10 mouse cellular contexts compared by ENCODE assay signal in the genomic region with DNA sequence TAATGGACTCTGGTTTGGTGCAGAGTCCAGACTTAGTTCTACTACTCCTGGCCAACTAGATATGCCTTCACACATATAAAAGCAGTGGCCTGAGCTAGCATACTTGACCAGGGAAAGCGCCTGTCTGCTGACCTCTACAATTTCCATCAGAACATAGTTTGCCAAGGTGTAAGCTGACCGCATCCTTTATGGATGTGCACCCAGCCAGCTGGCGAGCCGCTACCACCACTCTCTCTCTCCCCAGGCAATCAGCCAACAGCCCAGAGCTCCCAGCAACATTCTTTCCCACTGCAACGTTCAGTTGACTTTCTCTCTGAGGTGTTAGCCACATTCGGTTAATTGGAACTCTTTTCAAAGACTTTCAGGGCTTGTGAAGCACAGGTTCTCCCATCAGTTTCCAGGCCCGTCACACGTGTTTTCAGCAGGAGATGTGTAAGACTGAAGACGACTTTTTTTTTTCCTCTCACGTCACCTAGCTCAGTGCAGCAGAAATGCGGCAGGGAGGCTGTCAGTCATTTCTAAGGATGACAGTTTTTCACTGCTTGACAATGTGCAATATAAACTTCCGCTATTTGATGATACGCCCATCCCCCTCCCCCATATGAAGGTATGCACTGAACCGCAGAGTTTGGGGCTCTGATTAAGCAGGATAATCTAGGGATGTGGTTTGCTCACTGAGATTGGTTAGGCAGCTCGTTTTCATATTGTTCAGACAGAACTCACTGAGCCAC.
DNase-seq lines count a peak whose midpoint lies in the region; ATAC-seq and TF ChIP-seq lines count a peak whose summit lies in the region.
"Had no signal": no experiment of that assay in that cellular context is flagged by ENCODE, and none has a peak within 500 bp of the region (broad histone marks: within the 10 kb centered on the region; RNA-seq: fewer than 3 reads in every experiment).

No protein-coding gene starts in this region.

- H3K9me3 ChIP-seq in kidney, embryonic 15.5 days (replicated peaks), result no peaks in the 10 kb centered on the region
- no peaks in the 10 kb centered on the region for H3K9me3 ChIP-seq in heart, postnatal 0 days (replicated peaks; ENCODE audit: control insufficient read depth, low read length)
- H3K9me3 ChIP-seq: limb, embryonic 13.5 days had no signal

- 48% methylated on average over 15 of the region's 15 CpGs for WGBS in kidney, embryonic 15.5 days
- WGBS in heart, postnatal 0 days, result 42% methylated on average over 15 of the region's 15 CpGs

- peaks cover 18% of the 10 kb centered on the region for H3K4me1 ChIP-seq in kidney, embryonic 15.5 days
- H3K4me1 ChIP-seq in heart, postnatal 0 days (ENCODE audit: control insufficient read depth, insufficient read depth), result no peaks in the 10 kb centered on the region

- no peak overlapping the region for H3K27ac ChIP-seq in kidney, embryonic 15.5 days
- H3K27ac ChIP-seq in heart, postnatal 0 days (ENCODE audit: low read depth), result no peak overlapping the region
- H3K27ac ChIP-seq: limb, embryonic 13.5 days had no signal

- in situ Hi-C loops in Patski (cut with MboI; ENCODE audit: low pct_unique_long_range_greater_than_20kb), result no loop called here

- no peak for TF ChIP-seq CTCF in Patski (IDR thresholded peaks at IDR 0.05)
- TF ChIP-seq CTCF in heart, postnatal 0 days (IDR thresholded peaks at IDR 0.05; ENCODE audit: low read depth), result no peak

- no peak for ATAC-seq in kidney, embryonic 15.5 days (replicated peaks; ENCODE audit: low FRiP score)
- ATAC-seq in Patski, result peak; percentile 95
- peak; percentile 41; the same call in 1 of the 2 replicates for ATAC-seq in heart, postnatal 0 days (ENCODE audit: insufficient read depth, low read depth)
- ATAC-seq: intestine, postnatal 0 days had no signal

- peaks cover 24% of the 10 kb centered on the region for H3K27me3 ChIP-seq in kidney, embryonic 15.5 days
- H3K27me3 ChIP-seq in Patski, result no peaks in the 10 kb centered on the region
- 0 out of 2 replicates have a peak, but pooled peaks cover 8% of the 10 kb centered on the region for H3K27me3 ChIP-seq in heart, postnatal 0 days (ENCODE audit: control insufficient read depth, insufficient read depth, low read length)

- no peak overlapping the region for H3K4me2 ChIP-seq in kidney, embryonic 15.5 days
- H3K4me2 ChIP-seq in heart, postnatal 0 days (ENCODE audit: low read depth, low read length), result no peak overlapping the region
- H3K4me2 ChIP-seq: limb, embryonic 13.5 days had no signal

- H3K36me3 ChIP-seq in kidney, embryonic 15.5 days, result no peaks in the 10 kb centered on the region
- H3K36me3 ChIP-seq in heart, postnatal 0 days (replicated peaks; ENCODE audit: control insufficient read depth, insufficient read depth, low read length), result no peaks in the 10 kb centered on the region
- H3K36me3 ChIP-seq: limb, embryonic 13.5 days had no signal

- DNase-seq in kidney, adult 9 months, result peak; percentile 24
- peak; percentile 38 for DNase-seq in CD4-positive, CD25-positive, alpha-beta regulatory T cell, adult 2 months (ENCODE audit: low read depth, low spot score)
- DNase-seq in Patski (ENCODE audit: low read depth, low spot score), result peak; percentile 68
- DNase-seq in heart, postnatal 0 days (ENCODE audit: low spot score), result peak; percentile 49
- DNase-seq in right cerebral cortex, postnatal 14 days, result no peak
- no peak for DNase-seq in thymus, postnatal 10 days (ENCODE audit: low spot score in 2 of 2)

- H3K4me3 ChIP-seq in kidney, embryonic 15.5 days (replicated peaks), result no peak overlapping the region
- no peak overlapping the region for H3K4me3 ChIP-seq in heart, postnatal 0 days (ENCODE audit: low read depth, low read length)
- H3K4me3 ChIP-seq: erythroblast, embryonic 14.5 days; limb, embryonic 13.5 days had no signal

- H3K9ac ChIP-seq in kidney, embryonic 15.5 days, result no peak overlapping the region
- no peak overlapping the region for H3K9ac ChIP-seq in heart, postnatal 0 days (replicated peaks; ENCODE audit: low read depth, low read length)
- H3K9ac ChIP-seq: limb, embryonic 13.5 days had no signal

- CTCF ChIA-PET in Patski (lab: Charles Lee), result interaction anchor here (1.0 to 1.3 kb wide), 4 partner anchors 9 to 24 kb away, joined by 3 read pairs; no protein-coding TSS in a partner anchor

- TF ChIP-seq EP300 in heart, postnatal 0 days (IDR thresholded peaks at IDR 0.05; ENCODE audit: low read depth), result no peak

- POLR2A ChIA-PET in Patski (lab: Charles Lee), result interaction anchor here (0.6 kb wide), 1 partner anchor 479 kb away, joined by 3 read pairs; no protein-coding TSS in a partner anchor

Comparison
In these comparisons a context has a peak if more than half of its experiments do, and no peak if none do; other contexts are left out.
1. DNase-seq: peak in kidney, adult 9 months (single experiment), CD4-positive, CD25-positive, alpha-beta regulatory T cell, adult 2 months (single experiment), Patski (single experiment) and heart, postnatal 0 days (single experiment); none in right cerebral cortex, postnatal 14 days (single experiment) and thymus, postnatal 10 days (0 of 2).